Mouse (Mus musculus): Measurements from ENCODE around the gene Sun3. TPM values are rescaled to one million over a fixed set of nuclear protein-coding genes. Genes with fewer than 3 reads are reported as not detected.

Sun3 gene
- polyA plus RNA-seq (2015; fragmentation: Nextera tagmentation; extraction: Ambion mirVana): 0.49 and 0.82 TPM in 2 replicates

GRCm38 (mm10) chr11:9048703-9049060 is at the start of gene Sun3:
TSS of gene Sun3 (minus strand) at chr11:9048991.
- Histone ChIP-seq H3K4me2 (peak within 1 kb of the TSS; percentile 92), H3K9me3 (replicated peaks) (no peaks in the 10 kb centered on the region), H3K27ac (peak within 1 kb of the TSS; percentile 88), H3K36me3 (no peaks in the 10 kb centered on the region), H3K9ac (peak within 1 kb of the TSS; percentile 40), H3K27me3 (0 out of 2 replicates have a peak, but pooled peaks cover 4% of the 10 kb centered on the region), H3K4me3 (peak within 1 kb of the TSS; percentile 58), H3K4me1 (replicated peaks) (peaks cover 23% of the 10 kb centered on the region)
- no peak; the same call in none of the 2 replicates for ATAC-seq (replicated peaks; ENCODE audit: insufficient number of reproducible peaks, insufficient read depth, low FRiP score, low read depth)
- WGBS: 1% methylated on average over 18 of the region's 18 CpGs

GRCm38 (mm10) chr11:9076444-9076843 is 27.7 kb upstream of the Sun3 start:
- no peak for ATAC-seq (replicated peaks; ENCODE audit: insufficient number of reproducible peaks, insufficient read depth, low FRiP score, low read depth)
- Histone ChIP-seq H3K4me2 (no peak overlapping the region), H3K4me3 (no peak overlapping the region), H3K9ac (no peak overlapping the region), H3K27ac (no peak overlapping the region), H3K36me3 (no peaks in the 10 kb centered on the region), H3K27me3 (no peaks in the 10 kb centered on the region), H3K4me1 (replicated peaks) (no peaks in the 10 kb centered on the region), H3K9me3 (replicated peaks) (no peaks in the 10 kb centered on the region)
- WGBS: 84% methylated on average over 3 of the region's 3 CpGs

GRCm38 (mm10) chr11:9060484-9060883 is 11.7 kb upstream of the Sun3 start:
- no peaks in the 10 kb centered on the region for H3K27me3 ChIP-seq
- no peaks in the 10 kb centered on the region for H3K4me1 ChIP-seq (replicated peaks)
- no peak overlapping the region for H3K4me2 ChIP-seq
- no peak for ATAC-seq (replicated peaks; ENCODE audit: insufficient number of reproducible peaks, insufficient read depth, low FRiP score, low read depth)
- no peak overlapping the region for H3K27ac ChIP-seq
- WGBS: 33% methylated on average over 5 of the region's 5 CpGs
- H3K9ac ChIP-seq: no peak overlapping the region
- H3K36me3 ChIP-seq: no peaks in the 10 kb centered on the region
- no peaks in the 10 kb centered on the region for H3K9me3 ChIP-seq (replicated peaks)
- no peak overlapping the region for H3K4me3 ChIP-seq

GRCm38 (mm10) chr11:9060029-9060428 is 11.2 kb upstream of the Sun3 start:
- no peak for ATAC-seq (replicated peaks; ENCODE audit: insufficient number of reproducible peaks, insufficient read depth, low FRiP score, low read depth)
- no peak overlapping the region for H3K9ac ChIP-seq
- no peak overlapping the region for H3K4me2 ChIP-seq
- no peak overlapping the region for H3K27ac ChIP-seq
- no peaks in the 10 kb centered on the region for H3K9me3 ChIP-seq (replicated peaks)
- no peak overlapping the region for H3K4me3 ChIP-seq
- no peaks in the 10 kb centered on the region for H3K4me1 ChIP-seq (replicated peaks)
- 76% methylated on average over 1 of the region's 1 CpGs for WGBS
- H3K36me3 ChIP-seq: no peaks in the 10 kb centered on the region
- no peaks in the 10 kb centered on the region for H3K27me3 ChIP-seq

- no peaks in the 10 kb centered on the region for H3K4me1 ChIP-seq (replicated peaks)
- ATAC-seq (replicated peaks; ENCODE audit: insufficient number of reproducible peaks, insufficient read depth, low FRiP score, low read depth): no peak
- no peaks in the 10 kb centered on the region for H3K27me3 ChIP-seq
- no peak overlapping the region for H3K27ac ChIP-seq
- H3K9me3 ChIP-seq (replicated peaks): no peaks in the 10 kb centered on the region
- H3K36me3 ChIP-seq: no peaks in the 10 kb centered on the region
- 89% methylated on average over 4 of the region's 4 CpGs for WGBS
- no peak overlapping the region for H3K4me2 ChIP-seq
- H3K4me3 ChIP-seq: no peak overlapping the region
- H3K9ac ChIP-seq: no peak overlapping the region
Measured at GRCm38 (mm10) chr11:9057711-9058110, 8.9 kb upstream of the Sun3 start.

- Histone ChIP-seq H3K9ac (no peak overlapping the region), H3K4me3 (no peak overlapping the region), H3K4me2 (no peak overlapping the region), H3K4me1 (replicated peaks) (no peaks in the 10 kb centered on the region), H3K9me3 (replicated peaks) (no peaks in the 10 kb centered on the region), H3K36me3 (no peaks in the 10 kb centered on the region), H3K27ac (no peak overlapping the region), H3K27me3 (no peaks in the 10 kb centered on the region)
- WGBS: 81% methylated on average over 2 of the region's 2 CpGs
- ATAC-seq (replicated peaks; ENCODE audit: insufficient number of reproducible peaks, insufficient read depth, low FRiP score, low read depth): no peak
Measured at GRCm38 (mm10) chr11:9056937-9057336, 8.1 kb upstream of the Sun3 start.

GRCm38 (mm10) chr11:9051895-9052294 is 3.1 kb upstream of the Sun3 start:
- no peak for ATAC-seq (replicated peaks; ENCODE audit: insufficient number of reproducible peaks, insufficient read depth, low FRiP score, low read depth)
- WGBS: 78% methylated on average over 2 of the region's 2 CpGs
- peaks cover 15% of the 10 kb centered on the region for H3K4me1 ChIP-seq (replicated peaks)
- no peak overlapping the region for H3K9ac ChIP-seq
- no peak overlapping the region for H3K27ac ChIP-seq
- no peaks in the 10 kb centered on the region for H3K9me3 ChIP-seq (replicated peaks)
- H3K4me2 ChIP-seq: no peak overlapping the region
- no peaks in the 10 kb centered on the region for H3K36me3 ChIP-seq
- H3K27me3 ChIP-seq: 0 out of 2 replicates have a peak, but pooled peaks cover 4% of the 10 kb centered on the region
- H3K4me3 ChIP-seq: no peak overlapping the region

GRCm38 (mm10) chr11:9050241-9050640 is 1.4 kb upstream of the Sun3 start:
- Histone ChIP-seq H3K36me3 (no peaks in the 10 kb centered on the region), H3K4me3 (no peak overlapping the region), H3K4me1 (replicated peaks) (peaks cover 22% of the 10 kb centered on the region), H3K27me3 (0 out of 2 replicates have a peak, but pooled peaks cover 4% of the 10 kb centered on the region), H3K9me3 (replicated peaks) (no peaks in the 10 kb centered on the region), H3K27ac (no peak overlapping the region), H3K9ac (no peak overlapping the region), H3K4me2 (peak overlapping the region; percentile 92)
- WGBS: 81% methylated on average over 4 of the region's 4 CpGs
- ATAC-seq (replicated peaks; ENCODE audit: insufficient number of reproducible peaks, insufficient read depth, low FRiP score, low read depth): no peak

- Histone ChIP-seq H3K4me3 (peak within 1 kb of the TSS; percentile 58), H3K27ac (peak within 1 kb of the TSS; percentile 88), H3K9me3 (replicated peaks) (no peaks in the 10 kb centered on the region), H3K27me3 (0 out of 2 replicates have a peak, but pooled peaks cover 4% of the 10 kb centered on the region), H3K36me3 (no peaks in the 10 kb centered on the region), H3K4me2 (peak within 1 kb of the TSS; percentile 92), H3K4me1 (replicated peaks) (peaks cover 23% of the 10 kb centered on the region), H3K9ac (peak within 1 kb of the TSS; percentile 40)
- peak; percentile 94 for ATAC-seq (replicated peaks; ENCODE audit: insufficient number of reproducible peaks, insufficient read depth, low FRiP score, low read depth)
- WGBS: 3% methylated on average over 21 of the region's 21 CpGs
Measured at GRCm38 (mm10) chr11:9048011-9048702, 634 bp downstream of the Sun3 start, which contains the start of gene Gm11992. TSS of gene Gm11992 (plus strand) at chr11:9048594.

- ATAC-seq (replicated peaks; ENCODE audit: insufficient number of reproducible peaks, insufficient read depth, low FRiP score, low read depth): peak; percentile 76
- 35% methylated on average over 5 of the region's 5 CpGs for WGBS
- peak overlapping the region; percentile 88 for H3K27ac ChIP-seq
Measured at GRCm38 (mm10) chr11:9047044-9047443, 1.7 kb downstream of the Sun3 start.

GRCm38 (mm10) chr11:9046546-9046945 is 2.2 kb downstream of the Sun3 start:
- H3K9me3 ChIP-seq (replicated peaks): no peaks in the 10 kb centered on the region
- H3K9ac ChIP-seq: no peak overlapping the region
- H3K4me3 ChIP-seq: no peak overlapping the region
- peak overlapping the region; percentile 30; the same call in 1 of the 2 replicates for H3K4me2 ChIP-seq
- WGBS: 35% methylated on average over 2 of the region's 2 CpGs
- no peak for ATAC-seq (replicated peaks; ENCODE audit: insufficient number of reproducible peaks, insufficient read depth, low FRiP score, low read depth)
- peak overlapping the region; percentile 88 for H3K27ac ChIP-seq
- no peaks in the 10 kb centered on the region for H3K36me3 ChIP-seq
- peaks cover 23% of the 10 kb centered on the region for H3K4me1 ChIP-seq (replicated peaks)
- H3K27me3 ChIP-seq: 0 out of 2 replicates have a peak, but pooled peaks cover 4% of the 10 kb centered on the region

More at GRCm38 (mm10) chr11:9047044-9047443, 1.7 kb downstream of the Sun3 start:
- Histone ChIP-seq H3K4me3 (no peak overlapping the region), H3K4me2 (peak overlapping the region; percentile 30), H3K27me3 (0 out of 2 replicates have a peak, but pooled peaks cover 4% of the 10 kb centered on the region), H3K9ac (no peak overlapping the region), H3K36me3 (no peaks in the 10 kb centered on the region), H3K4me1 (replicated peaks) (peaks cover 23% of the 10 kb centered on the region), H3K9me3 (replicated peaks) (no peaks in the 10 kb centered on the region)

GRCm38 (mm10) chr11:9031530-9031929 is 17.3 kb downstream of the Sun3 start:
- Histone ChIP-seq H3K4me2 (no peak overlapping the region), H3K27me3 (no peaks in the 10 kb centered on the region), H3K9ac (no peak overlapping the region), H3K4me3 (no peak overlapping the region), H3K4me1 (replicated peaks) (no peaks in the 10 kb centered on the region), H3K9me3 (replicated peaks) (no peaks in the 10 kb centered on the region), H3K36me3 (no peaks in the 10 kb centered on the region), H3K27ac (no peak overlapping the region)
- no peak for ATAC-seq (replicated peaks; ENCODE audit: insufficient number of reproducible peaks, insufficient read depth, low FRiP score, low read depth)
- 75% methylated on average over 2 of the region's 2 CpGs for WGBS

Measured in heart, embryonic 15.5 days (tissue).